ENCODE assay signal across 12 mouse cellular contexts in genomic region chr9:21748491-21748890, GRCm38 (mm10). TPM values are rescaled to one million over a fixed set of nuclear protein-coding genes. Genes with fewer than 3 reads are reported as not detected.
DNase-seq lines count a peak whose midpoint lies in the region; ATAC-seq lines count a peak whose summit lies in the region.
"Had no signal": no experiment of that assay in that cellular context is flagged by ENCODE, and none has a peak within 500 bp of the region (broad histone marks: within the 10 kb centered on the region; RNA-seq: fewer than 3 reads in every experiment).

No protein-coding gene starts in this region.

- DNase-seq in embryonic facial prominence, embryonic 14.5 days (ENCODE audit: low spot score), result no peak
- no peak for DNase-seq in embryonic facial prominence, embryonic 10.5 days (ENCODE audit: low spot score)
- DNase-seq in intestine, embryonic 14.5 days (ENCODE audit: low spot score), result no peak
- DNase-seq in neural tube, embryonic 10.5 days (ENCODE audit: extremely low spot score, low spot score), result no peak
- DNase-seq in liver, embryonic 13.5 days, result no peak
- no peak for DNase-seq in embryo, embryonic 10.5 days (ENCODE audit: low spot score)
- DNase-seq: embryo, embryonic 11 days had no signal

- no peak for ATAC-seq in embryonic facial prominence, embryonic 14.5 days (ENCODE audit: low read depth)
- no peak for ATAC-seq in intestine, embryonic 14.5 days (replicated peaks; ENCODE audit: low FRiP score, low TSS enrichment, low read depth)
- no peak for ATAC-seq in intestine, embryonic 15.5 days
- ATAC-seq in neural tube, embryonic 15.5 days (ENCODE audit: low FRiP score), result no peak
- no peak for ATAC-seq in liver, embryonic 13.5 days (ENCODE audit: low read depth)
- ATAC-seq: Patski had no signal

- H3K36me3 ChIP-seq in embryonic facial prominence, embryonic 14.5 days (ENCODE audit: control insufficient read depth, insufficient read depth, low read length), result peaks cover 66% of the 10 kb centered on the region
- peaks cover 79% of the 10 kb centered on the region for H3K36me3 ChIP-seq in embryonic facial prominence, embryonic 10.5 days (replicated peaks)
- H3K36me3 ChIP-seq in intestine, embryonic 14.5 days (ENCODE audit: control insufficient read depth, insufficient read depth, low read length), result peaks cover 66% of the 10 kb centered on the region
- H3K36me3 ChIP-seq in intestine, embryonic 15.5 days, result peaks cover 47% of the 10 kb centered on the region
- H3K36me3 ChIP-seq in neural tube, embryonic 15.5 days, result peaks cover 57% of the 10 kb centered on the region
- H3K36me3 ChIP-seq in liver, embryonic 13.5 days, result peaks cover 64% of the 10 kb centered on the region

- 0 out of 2 replicates have a peak, but pooled peaks cover 3% of the 10 kb centered on the region for H3K4me1 ChIP-seq in embryonic facial prominence, embryonic 14.5 days (ENCODE audit: control insufficient read depth, insufficient read depth, low read length)
- peaks cover 14% of the 10 kb centered on the region for H3K4me1 ChIP-seq in embryonic facial prominence, embryonic 10.5 days
- peaks cover 8% of the 10 kb centered on the region; the same call in 1 of the 2 replicates for H3K4me1 ChIP-seq in intestine, embryonic 14.5 days (replicated peaks; ENCODE audit: control insufficient read depth, insufficient read depth, low read length)
- H3K4me1 ChIP-seq in intestine, embryonic 15.5 days (replicated peaks), result peaks cover 13% of the 10 kb centered on the region
- peaks cover 6% of the 10 kb centered on the region; the same call in 1 of the 2 replicates for H3K4me1 ChIP-seq in neural tube, embryonic 15.5 days
- H3K4me1 ChIP-seq in liver, embryonic 13.5 days (replicated peaks), result peaks cover 14% of the 10 kb centered on the region; the same call in 1 of the 2 replicates

- H3K27me3 ChIP-seq in embryonic facial prominence, embryonic 14.5 days (replicated peaks; ENCODE audit: control insufficient read depth, insufficient read depth, low read length), result no peaks in the 10 kb centered on the region
- no peaks in the 10 kb centered on the region for H3K27me3 ChIP-seq in embryonic facial prominence, embryonic 10.5 days (replicated peaks; ENCODE audit: low read depth, poor library complexity, severe bottlenecking)
- no peaks in the 10 kb centered on the region for H3K27me3 ChIP-seq in intestine, embryonic 14.5 days (replicated peaks; ENCODE audit: control insufficient read depth, insufficient read depth, low read length)
- H3K27me3 ChIP-seq in intestine, embryonic 15.5 days (replicated peaks), result no peaks in the 10 kb centered on the region
- no peaks in the 10 kb centered on the region for H3K27me3 ChIP-seq in neural tube, embryonic 15.5 days (replicated peaks)
- H3K27me3 ChIP-seq in liver, embryonic 13.5 days, result no peaks in the 10 kb centered on the region
- H3K27me3 ChIP-seq: Patski had no signal

- H3K9ac ChIP-seq in embryonic facial prominence, embryonic 14.5 days (ENCODE audit: low read depth, low read length), result peak overlapping the region; percentile 19; the same call in 1 of the 2 replicates
- H3K9ac ChIP-seq in intestine, embryonic 14.5 days (ENCODE audit: low read length), result no peak overlapping the region
- H3K9ac ChIP-seq in intestine, embryonic 15.5 days, result no peak overlapping the region
- no peak overlapping the region for H3K9ac ChIP-seq in neural tube, embryonic 15.5 days (replicated peaks)
- H3K9ac ChIP-seq in liver, embryonic 13.5 days, result no peak overlapping the region
- H3K9ac ChIP-seq: liver, embryonic 14.5 days had no signal

- no peak overlapping the region for H3K4me3 ChIP-seq in embryonic facial prominence, embryonic 14.5 days (ENCODE audit: low read depth, low read length)
- H3K4me3 ChIP-seq in embryonic facial prominence, embryonic 10.5 days, result no peak overlapping the region
- H3K4me3 ChIP-seq in intestine, embryonic 14.5 days (ENCODE audit: low read depth, low read length), result no peak overlapping the region
- H3K4me3 ChIP-seq in intestine, embryonic 15.5 days (replicated peaks), result no peak overlapping the region
- no peak overlapping the region for H3K4me3 ChIP-seq in neural tube, embryonic 15.5 days (replicated peaks)
- no peak overlapping the region for H3K4me3 ChIP-seq in liver, embryonic 13.5 days (replicated peaks)

- H3K4me2 ChIP-seq in embryonic facial prominence, embryonic 14.5 days (ENCODE audit: low read depth, low read length), result no peak overlapping the region
- no peak overlapping the region for H3K4me2 ChIP-seq in intestine, embryonic 14.5 days (ENCODE audit: low read length)
- no peak overlapping the region for H3K4me2 ChIP-seq in intestine, embryonic 15.5 days (replicated peaks)
- H3K4me2 ChIP-seq in neural tube, embryonic 15.5 days, result no peak overlapping the region
- H3K4me2 ChIP-seq in liver, embryonic 13.5 days, result no peak overlapping the region
- H3K4me2 ChIP-seq: midbrain, embryonic 11.5 days had no signal

- 87% methylated on average over 10 of the region's 10 CpGs for WGBS in embryonic facial prominence, embryonic 14.5 days
- 91% methylated on average over 10 of the region's 10 CpGs for WGBS in embryonic facial prominence, embryonic 10.5 days
- WGBS in intestine, embryonic 14.5 days, result 81% methylated on average over 10 of the region's 10 CpGs
- WGBS in intestine, embryonic 15.5 days, result 82% methylated on average over 10 of the region's 10 CpGs
- 89% methylated on average over 10 of the region's 10 CpGs for WGBS in neural tube, embryonic 15.5 days
- WGBS in liver, embryonic 13.5 days (ENCODE audit: insufficient replicate concordance), result 78% methylated on average over 10 of the region's 10 CpGs

- no peaks in the 10 kb centered on the region for H3K9me3 ChIP-seq in embryonic facial prominence, embryonic 14.5 days (ENCODE audit: control insufficient read depth, low read length)
- no peaks in the 10 kb centered on the region for H3K9me3 ChIP-seq in embryonic facial prominence, embryonic 10.5 days
- no peaks in the 10 kb centered on the region for H3K9me3 ChIP-seq in intestine, embryonic 14.5 days (ENCODE audit: control insufficient read depth, low read length)
- no peaks in the 10 kb centered on the region for H3K9me3 ChIP-seq in intestine, embryonic 15.5 days
- H3K9me3 ChIP-seq in neural tube, embryonic 15.5 days (replicated peaks), result no peaks in the 10 kb centered on the region
- H3K9me3 ChIP-seq in liver, embryonic 13.5 days (replicated peaks), result no peaks in the 10 kb centered on the region

- H3K27ac ChIP-seq in embryonic facial prominence, embryonic 14.5 days (replicated peaks; ENCODE audit: low read depth, low read length), result no peak overlapping the region
- H3K27ac ChIP-seq in embryonic facial prominence, embryonic 10.5 days (replicated peaks), result no peak overlapping the region
- 0 out of 2 replicates have a peak overlapping the region, but pooled peaks have one; percentile 8 for H3K27ac ChIP-seq in intestine, embryonic 14.5 days (ENCODE audit: low read depth)
- H3K27ac ChIP-seq in intestine, embryonic 15.5 days, result no peak overlapping the region
- H3K27ac ChIP-seq in neural tube, embryonic 15.5 days (replicated peaks), result peak overlapping the region; percentile 23
- peak overlapping the region; percentile 36; the same call in 1 of the 2 replicates for H3K27ac ChIP-seq in liver, embryonic 13.5 days
- H3K27ac ChIP-seq: liver, embryonic 14.5 days had no signal

RNA-seq across cellular contexts. Expression of gene Spc24, which starts 11.6 kb away (rescaled TPM):
- 70.4 and 81.9 TPM in 2 replicates for polyA plus RNA-seq in embryonic facial prominence, embryonic 14.5 days (2014; fragmentation: Nextera tagmentation; extraction: Ambion mirVana)
- 187 TPM in 2 replicates for polyA plus RNA-seq in embryonic facial prominence, embryonic 10.5 days (2016; fragmentation: Nextera tagmentation; extraction: Ambion mirVana)
- polyA plus RNA-seq in intestine, embryonic 14.5 days (2014; fragmentation: Nextera tagmentation; extraction: Ambion mirVana), result 127 and 135 TPM in 2 replicates
- 94.2 and 107 TPM in 2 replicates for polyA plus RNA-seq in intestine, embryonic 15.5 days (2015; fragmentation: Nextera tagmentation; extraction: Ambion mirVana)
- 17.2 and 39.7 TPM in 2 replicates for polyA plus RNA-seq in neural tube, embryonic 15.5 days (2015; fragmentation: Nextera tagmentation; extraction: Ambion mirVana)
- 86.3 and 91.5 TPM in 2 replicates for polyA plus RNA-seq in liver, embryonic 13.5 days (2015; fragmentation: Nextera tagmentation; extraction: Ambion mirVana)

RNA-seq across cellular contexts. Expression of gene Ldlr, which starts 25.2 kb away (rescaled TPM):
- 13.9 and 14.1 TPM in 2 replicates for polyA plus RNA-seq in embryonic facial prominence, embryonic 14.5 days (2014; fragmentation: Nextera tagmentation; extraction: Ambion mirVana)
- polyA plus RNA-seq in embryonic facial prominence, embryonic 10.5 days (2016; fragmentation: Nextera tagmentation; extraction: Ambion mirVana), result 51.6 and 55.9 TPM in 2 replicates
- polyA plus RNA-seq in intestine, embryonic 14.5 days (2014; fragmentation: Nextera tagmentation; extraction: Ambion mirVana), result 32.2 and 34.8 TPM in 2 replicates
- 76.7 and 81.2 TPM in 2 replicates for polyA plus RNA-seq in intestine, embryonic 15.5 days (2015; fragmentation: Nextera tagmentation; extraction: Ambion mirVana)
- 15.3 and 23.1 TPM in 2 replicates for polyA plus RNA-seq in neural tube, embryonic 15.5 days (2015; fragmentation: Nextera tagmentation; extraction: Ambion mirVana)
- polyA plus RNA-seq in liver, embryonic 13.5 days (2015; fragmentation: Nextera tagmentation; extraction: Ambion mirVana), result 18.6 and 22.5 TPM in 2 replicates

RNA-seq across cellular contexts. Expression of gene Kank2, which starts 50.1 kb away (rescaled TPM):
- polyA plus RNA-seq in embryonic facial prominence, embryonic 14.5 days (2014; fragmentation: Nextera tagmentation; extraction: Ambion mirVana), result 10.7 and 12.1 TPM in 2 replicates
- 15.3 and 17.8 TPM in 2 replicates for polyA plus RNA-seq in embryonic facial prominence, embryonic 10.5 days (2016; fragmentation: Nextera tagmentation; extraction: Ambion mirVana)
- 9.5 and 9.6 TPM in 2 replicates for polyA plus RNA-seq in intestine, embryonic 14.5 days (2014; fragmentation: Nextera tagmentation; extraction: Ambion mirVana)
- polyA plus RNA-seq in intestine, embryonic 15.5 days (2015; fragmentation: Nextera tagmentation; extraction: Ambion mirVana), result 16.3 and 16.7 TPM in 2 replicates
- polyA plus RNA-seq in neural tube, embryonic 15.5 days (2015; fragmentation: Nextera tagmentation; extraction: Ambion mirVana), result 4.9 and 7.4 TPM in 2 replicates
- 2.6 and 3.4 TPM in 2 replicates for polyA plus RNA-seq in liver, embryonic 13.5 days (2015; fragmentation: Nextera tagmentation; extraction: Ambion mirVana)

Comparison
In these comparisons a context has a peak if more than half of its experiments do, and no peak if none do; other contexts are left out.
1. H3K27ac ChIP-seq: peak in intestine, embryonic 14.5 days (single experiment), neural tube, embryonic 15.5 days (single experiment) and liver, embryonic 13.5 days (single experiment); none in embryonic facial prominence, embryonic 14.5 days (single experiment), embryonic facial prominence, embryonic 10.5 days (single experiment) and intestine, embryonic 15.5 days (single experiment).